Mouse (Mus musculus): Measurements from ENCODE around the gene Gspt1.

DNA sequence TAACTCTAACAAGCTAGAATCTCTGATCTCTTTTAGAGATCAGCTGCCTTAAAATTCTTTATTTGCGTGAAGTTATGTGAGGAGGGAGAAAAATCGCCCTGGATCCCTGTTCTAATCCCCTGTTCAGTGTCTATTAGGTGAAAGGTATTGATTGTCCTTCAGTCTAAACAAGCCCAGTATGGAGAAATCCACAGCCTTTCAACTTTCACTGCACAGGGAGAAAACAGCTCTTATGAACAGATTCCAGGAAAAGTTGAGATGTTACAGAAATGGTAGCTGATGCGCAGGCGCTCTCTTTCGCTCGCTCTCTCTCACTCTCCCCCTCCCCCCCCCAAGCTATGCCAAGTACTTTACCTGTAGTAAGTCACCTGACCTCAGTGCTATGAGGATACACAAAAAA, 82.4 kb downstream of the Gspt1 start:
- TF ChIP-seq HCFC1 (IDR thresholded peaks at IDR 0.05; ENCODE audit: borderline replicate concordance, insufficient read depth, low read length), result no peak
- no peak for TF ChIP-seq MAFK (IDR thresholded peaks at IDR 0.05; ENCODE audit: insufficient read depth, low read depth, low read length)
- no peak for TF ChIP-seq ZNF384 (IDR thresholded peaks at IDR 0.05; ENCODE audit: low read depth, low read length)
- TF ChIP-seq CHD2 (IDR thresholded peaks at IDR 0.05; ENCODE audit: low read depth, low read length), result no peak
